17 mouse cellular contexts compared by ENCODE assay signal in the genomic region with DNA sequence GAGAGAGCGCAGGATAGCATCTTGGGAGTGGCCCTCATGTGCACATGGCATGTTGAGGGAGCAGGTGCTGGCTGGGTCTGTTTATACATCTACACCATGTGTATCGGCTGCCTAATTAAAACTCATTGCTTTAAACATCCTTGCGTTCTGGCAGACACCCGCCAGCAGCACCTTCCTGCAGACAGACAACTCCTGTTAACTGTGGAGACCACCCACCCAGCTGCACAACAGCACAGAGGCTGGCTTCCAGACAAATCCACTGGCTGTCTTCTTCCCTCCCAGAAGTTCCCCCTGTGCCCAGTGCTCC.
DNase-seq lines count a peak whose midpoint lies in the region; ATAC-seq and TF ChIP-seq lines count a peak whose summit lies in the region.
"Had no signal": no experiment of that assay in that cellular context is flagged by ENCODE, and none has a peak within 500 bp of the region (broad histone marks: within the 10 kb centered on the region; RNA-seq: fewer than 3 reads in every experiment).

No protein-coding gene starts in this region.

- H3K4me3 ChIP-seq in embryonic facial prominence, embryonic 12.5 days = no peak overlapping the region
- no peak overlapping the region for H3K4me3 ChIP-seq in embryonic facial prominence, embryonic 10.5 days
- H3K4me3 ChIP-seq in layer of hippocampus, adult 2 months = no peak overlapping the region
- H3K4me3 ChIP-seq in stomach, postnatal 0 days (ENCODE audit: low read depth, low read length) = no peak overlapping the region
- H3K4me3 ChIP-seq: heart, embryonic 12.5 days; lung, embryonic 15.5 days had no signal

- no peak overlapping the region for H3K27ac ChIP-seq in embryonic facial prominence, embryonic 12.5 days
- H3K27ac ChIP-seq in embryonic facial prominence, embryonic 10.5 days (replicated peaks) = no peak overlapping the region; the same call in 1 of the 2 replicates
- H3K27ac ChIP-seq in layer of hippocampus, adult 2 months = no peak overlapping the region
- no peak overlapping the region for H3K27ac ChIP-seq in stomach, postnatal 0 days (replicated peaks)
- H3K27ac ChIP-seq: lung, embryonic 15.5 days had no signal

- H3K36me3 ChIP-seq in embryonic facial prominence, embryonic 12.5 days = no peaks in the 10 kb centered on the region
- H3K36me3 ChIP-seq in embryonic facial prominence, embryonic 10.5 days (replicated peaks) = no peaks in the 10 kb centered on the region
- H3K36me3 ChIP-seq in stomach, postnatal 0 days (ENCODE audit: control insufficient read depth, insufficient read depth, low read length) = no peaks in the 10 kb centered on the region
- H3K36me3 ChIP-seq: heart, embryonic 12.5 days; lung, embryonic 15.5 days had no signal

- peaks cover 14% of the 10 kb centered on the region; the same call in 1 of the 2 replicates for H3K4me1 ChIP-seq in embryonic facial prominence, embryonic 12.5 days
- H3K4me1 ChIP-seq in embryonic facial prominence, embryonic 10.5 days = peaks cover 41% of the 10 kb centered on the region
- no peaks in the 10 kb centered on the region for H3K4me1 ChIP-seq in stomach, postnatal 0 days (replicated peaks; ENCODE audit: control insufficient read depth, insufficient read depth)

- no peak overlapping the region for H3K9ac ChIP-seq in embryonic facial prominence, embryonic 12.5 days
- H3K9ac ChIP-seq in stomach, postnatal 0 days (ENCODE audit: low read length) = 0 out of 2 replicates have a peak overlapping the region, but pooled peaks have one; percentile 13
- H3K9ac ChIP-seq: heart, embryonic 12.5 days; lung, embryonic 15.5 days had no signal

- no peak for DNase-seq in embryonic facial prominence, embryonic 10.5 days (ENCODE audit: low spot score)
- DNase-seq in layer of hippocampus, adult 11-12 months (ENCODE audit: low spot score) = peak; percentile 30
- DNase-seq in layer of hippocampus, adult 2 months (ENCODE audit: low spot score in 2 of 2) = no peak
- DNase-seq in right cerebral cortex, postnatal 10 days (ENCODE audit: low spot score in 2 of 2) = peak; percentile 35 to 57
- no peak for DNase-seq in right cerebral cortex, postnatal 4 days
- DNase-seq in stomach, postnatal 0 days (ENCODE audit: low spot score) = no peak
- DNase-seq in heart, adult 11 months = no peak
- DNase-seq: adrenal gland, postnatal 25 days; gastrocnemius, postnatal 14 days; heart, postnatal 36 days; kidney, adult 2 months; liver; right cerebral cortex, postnatal 14 days had no signal

- ATAC-seq in embryonic facial prominence, embryonic 12.5 days (ENCODE audit: insufficient number of reproducible peaks, insufficient read depth, low FRiP score, low TSS enrichment) = 0 out of 2 replicates have a peak, but pooled peaks have one; percentile 2
- ATAC-seq in stomach, postnatal 0 days (ENCODE audit: low FRiP score, low TSS enrichment) = no peak

- no peaks in the 10 kb centered on the region for H3K27me3 ChIP-seq in embryonic facial prominence, embryonic 12.5 days
- no peaks in the 10 kb centered on the region for H3K27me3 ChIP-seq in embryonic facial prominence, embryonic 10.5 days (replicated peaks; ENCODE audit: low read depth, poor library complexity, severe bottlenecking)
- H3K27me3 ChIP-seq in stomach, postnatal 0 days (ENCODE audit: control insufficient read depth, insufficient read depth, low read length) = no peaks in the 10 kb centered on the region
- H3K27me3 ChIP-seq: CH12.LX; heart, embryonic 12.5 days; lung, embryonic 15.5 days had no signal

- no peaks in the 10 kb centered on the region for H3K9me3 ChIP-seq in embryonic facial prominence, embryonic 12.5 days
- no peaks in the 10 kb centered on the region for H3K9me3 ChIP-seq in embryonic facial prominence, embryonic 10.5 days
- H3K9me3 ChIP-seq in stomach, postnatal 0 days (ENCODE audit: control insufficient read depth, low read length) = no peaks in the 10 kb centered on the region
- H3K9me3 ChIP-seq: heart, embryonic 12.5 days; lung, embryonic 15.5 days had no signal

- TF ChIP-seq EP300 in stomach, postnatal 0 days (optimal IDR thresholded peaks at IDR 0.05) = no peak

- no peak overlapping the region for H3K4me2 ChIP-seq in embryonic facial prominence, embryonic 12.5 days (replicated peaks)
- no peak overlapping the region for H3K4me2 ChIP-seq in stomach, postnatal 0 days (replicated peaks; ENCODE audit: low read depth)
- H3K4me2 ChIP-seq: heart, embryonic 12.5 days; lung, embryonic 15.5 days had no signal

- 53% methylated on average over 4 of the region's 4 CpGs for WGBS in embryonic facial prominence, embryonic 12.5 days
- 67% methylated on average over 4 of the region's 4 CpGs for WGBS in embryonic facial prominence, embryonic 10.5 days
- 59% methylated on average over 4 of the region's 4 CpGs for WGBS in stomach, postnatal 0 days

- no peak for TF ChIP-seq CTCF in layer of hippocampus, adult 2 months (conservative IDR thresholded peaks at IDR 0.05)
- TF ChIP-seq CTCF in stomach, postnatal 0 days (IDR thresholded peaks at IDR 0.05; ENCODE audit: low read depth) = no peak

Comparison
In these comparisons a context has a peak if more than half of its experiments do, and no peak if none do; other contexts are left out.
1. DNase-seq: peak in layer of hippocampus, adult 11-12 months (single experiment) and right cerebral cortex, postnatal 10 days (2 of 2); none in embryonic facial prominence, embryonic 10.5 days (single experiment), layer of hippocampus, adult 2 months (0 of 2), right cerebral cortex, postnatal 4 days (single experiment), stomach, postnatal 0 days (single experiment) and heart, adult 11 months (single experiment).